ENCODE assay signal across 9 mouse cellular contexts in genomic region chr15:59728131-59728601, GRCm38 (mm10).
DNase-seq lines count a peak whose midpoint lies in the region; ATAC-seq and TF ChIP-seq lines count a peak whose summit lies in the region.
"Had no signal": no experiment of that assay in that cellular context is flagged by ENCODE, and none has a peak within 500 bp of the region (broad histone marks: within the 10 kb centered on the region; RNA-seq: fewer than 3 reads in every experiment).

No protein-coding gene starts in this region.

- no peak for TF ChIP-seq CTCF in cortical plate, adult 2 months (IDR thresholded peaks at IDR 0.05; ENCODE audit: extremely low read depth, insufficient read depth, low read length)
- no peak for TF ChIP-seq CTCF in cerebellum, adult 2 months (IDR thresholded peaks at IDR 0.05; ENCODE audit: borderline replicate concordance, insufficient read depth, low read depth, low read length)

- H3K4me1 ChIP-seq in cortical plate, adult 2 months (ENCODE audit: control insufficient read depth, insufficient read depth, low read length) = peaks cover 2% of the 10 kb centered on the region; the same call in 1 of the 2 replicates
- peaks cover 25% of the 10 kb centered on the region for H3K4me1 ChIP-seq in liver, embryonic 12.5 days
- H3K4me1 ChIP-seq in hindbrain, embryonic 12.5 days = no peaks in the 10 kb centered on the region
- H3K4me1 ChIP-seq in cerebellum, adult 2 months (ENCODE audit: control insufficient read depth, insufficient read depth, low read length) = no peaks in the 10 kb centered on the region

- ATAC-seq in liver, embryonic 12.5 days = peak; percentile 75
- no peak for ATAC-seq in hindbrain, embryonic 12.5 days (ENCODE audit: low FRiP score)

- no peak overlapping the region for H3K4me2 ChIP-seq in liver, embryonic 12.5 days
- H3K4me2 ChIP-seq in hindbrain, embryonic 12.5 days (replicated peaks) = no peak overlapping the region
- H3K4me2 ChIP-seq: limb, embryonic 12.5 days had no signal

- H3K9ac ChIP-seq in liver, embryonic 12.5 days = no peak overlapping the region
- H3K9ac ChIP-seq in hindbrain, embryonic 12.5 days = no peak overlapping the region
- H3K9ac ChIP-seq: limb, embryonic 12.5 days had no signal

- TF ChIP-seq POLR2A in cortical plate, adult 2 months (IDR thresholded peaks at IDR 0.05; ENCODE audit: extremely low read depth, insufficient read depth, low read length) = no peak
- no peak for TF ChIP-seq POLR2A in cerebellum, adult 2 months (IDR thresholded peaks at IDR 0.05; ENCODE audit: borderline replicate concordance, insufficient read depth, low read length)

- 0 out of 2 replicates have a peak overlapping the region, but pooled peaks have one; percentile 6 for H3K27ac ChIP-seq in cortical plate, adult 2 months (ENCODE audit: insufficient read depth, low read length)
- H3K27ac ChIP-seq in liver, embryonic 12.5 days = peak overlapping the region; percentile 45
- no peak overlapping the region for H3K27ac ChIP-seq in hindbrain, embryonic 12.5 days
- no peak overlapping the region for H3K27ac ChIP-seq in cerebellum, adult 2 months (ENCODE audit: insufficient read depth, low read length)
- H3K27ac ChIP-seq: limb, embryonic 12.5 days had no signal

- DNase-seq in right cerebral cortex, adult 18-20 months = peak; percentile 45
- no peak for DNase-seq in right cerebral cortex, postnatal 4 days
- DNase-seq in heart, postnatal 10 days = peak; percentile 45 to 49
- DNase-seq in right cerebral cortex, postnatal 25 days = peak; percentile 34
- no peak for DNase-seq in cerebellum, adult 2 months

- no peaks in the 10 kb centered on the region for H3K27me3 ChIP-seq in liver, embryonic 12.5 days (replicated peaks)
- no peaks in the 10 kb centered on the region for H3K27me3 ChIP-seq in hindbrain, embryonic 12.5 days
- H3K27me3 ChIP-seq in cerebellum, adult 2 months (ENCODE audit: control insufficient read depth, insufficient read depth, low read length) = no peaks in the 10 kb centered on the region
- H3K27me3 ChIP-seq: limb, embryonic 12.5 days had no signal

- H3K4me3 ChIP-seq in cortical plate, adult 2 months (ENCODE audit: insufficient read depth, low read length) = no peak overlapping the region
- no peak overlapping the region for H3K4me3 ChIP-seq in liver, embryonic 12.5 days
- H3K4me3 ChIP-seq in hindbrain, embryonic 12.5 days = no peak overlapping the region
- no peak overlapping the region for H3K4me3 ChIP-seq in cerebellum, adult 2 months (replicated peaks; ENCODE audit: insufficient read depth, low read depth, low read length)
- H3K4me3 ChIP-seq: limb, embryonic 12.5 days had no signal

- H3K9me3 ChIP-seq in liver, embryonic 12.5 days (replicated peaks) = no peaks in the 10 kb centered on the region
- H3K9me3 ChIP-seq in hindbrain, embryonic 12.5 days (replicated peaks) = no peaks in the 10 kb centered on the region
- H3K9me3 ChIP-seq: limb, embryonic 12.5 days had no signal

- intact Hi-C loops in heart, postnatal 10 days (cut with DNase I) = no loop called here

- 29% methylated on average over 8 of the region's 8 CpGs for WGBS in liver, embryonic 12.5 days (ENCODE audit: insufficient replicate concordance)
- WGBS in hindbrain, embryonic 12.5 days = 80% methylated on average over 8 of the region's 8 CpGs
- 66% methylated on average over 8 of the region's 8 CpGs for WGBS in cerebellum, adult 2 months

- no peaks in the 10 kb centered on the region for H3K36me3 ChIP-seq in liver, embryonic 12.5 days
- H3K36me3 ChIP-seq in hindbrain, embryonic 12.5 days = no peaks in the 10 kb centered on the region
- H3K36me3 ChIP-seq: limb, embryonic 12.5 days had no signal

Comparison
In these comparisons a context has a peak if more than half of its experiments do, and no peak if none do; other contexts are left out.
1. DNase-seq: peak in right cerebral cortex, adult 18-20 months (single experiment), heart, postnatal 10 days (2 of 2) and right cerebral cortex, postnatal 25 days (single experiment); none in right cerebral cortex, postnatal 4 days (single experiment) and cerebellum, adult 2 months (0 of 2).
2. H3K27ac ChIP-seq: peak in cortical plate, adult 2 months (single experiment) and liver, embryonic 12.5 days (single experiment); none in hindbrain, embryonic 12.5 days (single experiment) and cerebellum, adult 2 months (single experiment).